Mouse (Mus musculus) forebrain, embryonic 10.5 days (tissue): ENCODE measurements around the gene Sema4c. TPM values are rescaled to one million over a fixed set of nuclear protein-coding genes. Genes with fewer than 3 reads are reported as not detected.

ENCODE experiments used
- DNase-seq: peaks from one replicate; pipeline ENCODE4 v3.0.0-alpha.2; 2017; ENCODE audit warnings: low spot score; ENCODE audit errors: extremely low spot score
- H3K27ac ChIP-seq: fragments of 300-500 bp; sonication (generic); 2 replicates; pipeline ENCODE4 v1.5.1; 2016; ENCODE audit warnings: mild to moderate bottlenecking
- H3K27me3 ChIP-seq: fragments of 300-500 bp; sonication (generic); 2 replicates; pipeline ENCODE4 v1.6.1; 2016; ENCODE audit warnings: mild to moderate bottlenecking; ENCODE audit not compliant: poor library complexity, severe bottlenecking
- H3K36me3 ChIP-seq: fragments of 300-500 bp; sonication (generic); replicated peaks from 2 replicates; pipeline ENCODE4 v1.6.1; 2016; ENCODE audit warnings: mild to moderate bottlenecking, moderate library complexity
- H3K4me1 ChIP-seq: fragments of 300-500 bp; sonication (generic); 2 replicates; pipeline ENCODE4 v1.6.1; 2016
- H3K4me3 ChIP-seq: fragments of 300-500 bp; sonication (generic); 2 replicates; pipeline ENCODE4 v1.5.1; 2016; ENCODE audit warnings: mild to moderate bottlenecking, moderate library complexity
- H3K9me3 ChIP-seq: fragments of 300-500 bp; sonication (generic); 2 replicates; pipeline ENCODE4 v1.6.1; 2016; ENCODE audit warnings: mild to moderate bottlenecking, moderate library complexity
- WGBS: fragments of 180-500 bp; shearing (Covaris S2); methylation state at CpG from one replicate; pipeline ENCODE4 v1.1.7; 2016; 5-methylcytosine and 5-hydroxymethylcytosine counted together
- microRNA-seq: library from miRNA; unstranded; fragments of <30 nt; microRNA quantifications from one replicate; pipeline ENCODE4, GENCODE M21; 2017
- polyA plus RNA-seq: library from polyadenylated mRNA; unstranded; fragments of >200 nt; fragmentation: Nextera tagmentation; extraction: Ambion mirVana; gene quantifications from 2 replicates; pipeline ENCODE4 v1.2.1, GENCODE M21; 2016

The Sema4c gene
- polyA plus RNA-seq, 1 experiment from 2014 or later, result 20.1 TPM

DNA sequence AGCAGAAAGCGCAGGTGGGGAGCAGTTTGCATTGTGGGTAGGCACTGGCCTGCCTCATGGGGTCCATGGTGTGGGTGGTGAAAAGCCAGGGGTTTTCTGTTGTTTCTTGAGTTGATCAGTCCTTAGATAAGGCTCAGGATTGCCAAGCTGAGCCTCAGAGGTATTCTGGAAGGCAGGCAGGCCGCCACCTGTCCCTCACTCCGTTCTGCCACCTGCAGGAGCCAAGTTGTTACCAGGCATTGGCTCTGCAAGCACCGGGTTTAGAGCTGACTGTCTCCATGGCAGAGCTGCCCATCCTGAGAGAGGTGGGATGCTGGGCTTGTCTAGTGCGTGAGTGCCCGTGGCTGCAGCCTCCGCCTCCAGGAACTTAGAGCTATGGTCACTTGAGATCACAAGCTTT lies 35.9 kb downstream of the Sema4c start:
- Histone ChIP-seq H3K27ac (no peak overlapping the region), H3K36me3 (peaks cover 100% of the 10 kb centered on the region), H3K4me3 (no peak overlapping the region), H3K27me3 (no peaks in the 10 kb centered on the region), H3K9me3 (no peaks in the 10 kb centered on the region), H3K4me1 (no peaks in the 10 kb centered on the region)
- no peak for DNase-seq
- 96% methylated on average over 7 of the region's 7 CpGs for WGBS

DNA sequence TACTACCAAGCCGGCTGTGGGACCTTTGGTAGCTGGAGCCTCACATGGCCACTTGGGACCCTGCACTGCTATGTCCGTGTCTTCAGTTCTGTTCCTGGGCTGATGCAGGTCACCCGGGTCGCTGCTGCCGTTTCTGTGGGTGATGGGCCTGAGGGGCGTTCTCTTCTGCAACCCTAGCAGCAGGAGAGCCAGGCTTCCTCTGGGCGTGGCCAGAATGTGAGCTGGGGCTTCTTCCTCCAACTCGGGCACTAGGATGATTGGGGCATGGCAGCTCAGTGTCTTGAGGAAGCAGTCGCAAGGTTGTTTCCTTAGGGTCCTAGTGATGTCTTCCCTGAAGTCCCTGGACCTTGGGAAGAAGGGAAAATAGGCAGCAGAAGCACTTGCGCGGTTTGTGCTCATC lies 38.5 kb downstream of the Sema4c start:
- 87% methylated on average over 11 of the region's 11 CpGs for WGBS
- DNase-seq, result no peak
- Histone ChIP-seq H3K4me1 (peaks cover 12% of the 10 kb centered on the region), H3K4me3 (no peak overlapping the region), H3K27me3 (no peaks in the 10 kb centered on the region), H3K9me3 (no peaks in the 10 kb centered on the region), H3K27ac (no peak overlapping the region), H3K36me3 (peaks cover 97% of the 10 kb centered on the region)

DNA sequence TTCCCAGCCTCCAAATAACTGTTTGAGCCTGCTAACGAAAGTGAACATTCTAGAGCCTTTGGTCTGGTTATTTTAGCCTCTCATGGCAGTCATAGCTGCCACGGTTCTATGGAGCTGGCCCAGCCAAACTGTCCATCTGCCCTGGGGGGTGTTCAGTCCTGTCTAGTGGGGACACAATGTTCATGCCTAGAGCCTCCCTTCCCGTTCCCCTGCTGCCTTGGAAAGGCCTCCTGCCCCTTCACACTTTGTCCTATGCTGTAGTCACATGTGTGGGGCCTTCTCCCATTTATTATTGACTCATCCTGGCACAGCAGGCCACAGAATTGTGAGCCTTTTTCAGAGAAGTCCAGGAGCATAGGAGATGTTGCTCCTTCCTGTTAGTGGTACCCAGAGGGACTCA lies 39.9 kb downstream of the Sema4c start:
- Histone ChIP-seq H3K4me1 (peaks cover 25% of the 10 kb centered on the region), H3K27me3 (no peaks in the 10 kb centered on the region), H3K4me3 (no peak overlapping the region), H3K27ac (no peak overlapping the region), H3K36me3 (peaks cover 91% of the 10 kb centered on the region), H3K9me3 (no peaks in the 10 kb centered on the region)
- 86% methylated on average over 3 of the region's 3 CpGs for WGBS
- DNase-seq, result no peak

DNA sequence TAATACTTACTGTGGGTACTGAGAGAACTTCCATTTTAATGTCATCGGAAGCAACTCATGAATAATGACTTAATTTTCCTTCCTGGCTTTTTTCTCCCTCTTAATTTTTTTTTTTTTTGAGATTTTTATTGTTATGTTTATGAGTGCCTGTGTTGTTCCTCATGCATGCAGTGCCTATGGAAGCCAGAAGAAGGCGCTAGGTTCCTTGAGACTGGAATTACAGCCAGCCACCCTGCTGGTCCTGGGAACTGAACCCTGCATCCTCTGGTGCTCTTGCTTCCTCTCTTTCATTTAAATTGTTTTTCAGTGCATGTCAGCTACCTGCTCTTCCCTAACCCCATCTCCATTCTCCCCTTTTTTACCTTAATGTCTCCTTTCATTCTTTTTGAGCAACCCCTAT lies 44.4 kb downstream of the Sema4c start:
- DNase-seq, result no peak
- peaks cover 37% of the 10 kb centered on the region for H3K4me1 ChIP-seq
- 36% methylated on average over 2 of the region's 2 CpGs for WGBS
- no peaks in the 10 kb centered on the region for H3K9me3 ChIP-seq
- peaks cover 46% of the 10 kb centered on the region for H3K36me3 ChIP-seq
- H3K27ac ChIP-seq, result no peak overlapping the region
- no peaks in the 10 kb centered on the region for H3K27me3 ChIP-seq
- H3K4me3 ChIP-seq, result peak overlapping the region; percentile 95

DNA sequence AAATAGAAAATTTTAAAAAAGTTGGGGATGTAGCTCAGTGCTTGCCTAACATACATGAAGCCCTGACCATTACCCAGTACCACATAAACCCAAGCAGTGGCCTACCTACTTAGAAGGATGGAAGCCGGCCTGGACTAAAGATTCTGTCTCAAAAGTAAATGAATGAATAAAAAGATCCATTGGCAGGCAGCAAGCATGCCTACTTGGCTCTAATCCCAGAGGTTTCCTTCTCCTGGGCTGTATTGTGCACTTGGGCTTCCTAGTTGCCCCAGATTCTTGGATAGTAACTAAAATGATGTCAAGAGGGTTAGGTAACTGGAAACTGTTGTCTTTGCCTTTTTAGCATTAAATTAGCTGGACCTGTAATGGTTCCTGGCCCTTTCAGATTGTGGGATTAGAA lies 44.8 kb downstream of the Sema4c start:
- H3K9me3 ChIP-seq, result no peaks in the 10 kb centered on the region
- peaks cover 37% of the 10 kb centered on the region for H3K4me1 ChIP-seq
- no peaks in the 10 kb centered on the region for H3K27me3 ChIP-seq
- 5% methylated on average over 1 of the region's 1 CpGs for WGBS
- peak overlapping the region; percentile 95 for H3K27ac ChIP-seq
- H3K36me3 ChIP-seq, result peaks cover 42% of the 10 kb centered on the region
- H3K4me3 ChIP-seq, result peak overlapping the region; percentile 95
- no peak for DNase-seq

DNA sequence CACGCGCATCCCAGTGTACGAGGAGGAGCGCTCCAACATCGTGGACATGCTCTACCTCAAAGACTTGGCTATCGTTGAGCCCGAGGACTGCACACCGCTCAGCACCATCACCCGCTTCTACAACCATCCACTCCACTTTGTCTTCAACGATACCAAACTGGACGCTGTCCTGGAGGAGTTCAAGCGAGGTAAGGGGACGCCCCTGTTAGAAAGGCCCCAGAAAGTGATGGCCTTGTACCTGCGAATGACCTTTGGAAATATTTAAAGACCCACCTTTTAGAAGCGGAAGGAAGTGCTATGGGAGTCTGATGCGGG lies 45.2 kb downstream of the Sema4c start:
- Histone ChIP-seq H3K27ac (peak overlapping the region; percentile 95), H3K36me3 (peaks cover 38% of the 10 kb centered on the region), H3K9me3 (no peaks in the 10 kb centered on the region), H3K4me1 (peaks cover 37% of the 10 kb centered on the region), H3K4me3 (peak overlapping the region; percentile 95), H3K27me3 (no peaks in the 10 kb centered on the region)
- no peak for DNase-seq
- WGBS, result 2% methylated on average over 16 of the region's 16 CpGs

DNA sequence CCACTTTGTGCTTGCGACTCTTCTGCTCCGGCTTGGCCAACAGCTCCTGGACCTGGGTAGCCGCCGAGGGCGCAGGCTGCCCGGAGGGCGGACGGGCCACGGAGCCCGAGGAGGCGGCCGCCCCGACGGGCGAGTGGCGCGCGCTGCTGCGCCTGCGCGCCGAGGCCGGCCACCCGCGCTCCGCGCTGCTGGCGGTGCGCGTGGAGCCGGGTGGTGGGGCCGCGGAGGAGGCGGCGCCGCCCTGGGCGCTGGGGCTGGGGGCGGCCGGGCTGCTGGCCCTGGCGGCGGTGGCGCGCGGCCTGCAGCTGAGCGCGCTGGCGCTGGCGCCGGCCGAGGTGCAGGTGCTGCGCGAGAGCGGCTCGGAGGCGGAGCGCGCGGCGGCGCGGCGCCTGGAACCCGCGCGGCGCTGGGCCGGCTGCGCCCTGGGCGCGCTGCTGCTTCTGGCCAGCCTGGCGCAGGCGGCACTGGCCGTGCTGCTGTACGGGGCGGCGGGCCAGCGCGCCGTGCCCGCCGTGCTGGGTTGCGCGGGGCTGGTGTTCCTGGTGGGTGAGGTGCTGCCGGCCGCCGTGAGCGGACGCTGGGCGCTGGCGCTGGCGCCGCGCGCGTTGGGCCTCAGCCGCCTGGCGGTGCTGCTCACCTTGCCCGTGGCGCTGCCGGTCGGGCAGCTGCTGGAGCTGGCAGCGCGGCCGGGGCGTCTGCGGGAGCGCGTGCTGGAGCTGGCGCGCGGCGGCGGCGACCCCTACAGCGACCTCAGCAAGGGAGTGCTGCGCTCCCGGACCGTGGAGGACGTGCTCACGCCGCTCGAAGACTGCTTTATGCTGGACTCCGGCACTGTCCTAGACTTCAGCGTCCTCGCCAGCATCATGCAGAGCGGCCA lies 45.8 kb downstream of the Sema4c start:
- Histone ChIP-seq H3K27me3 (no peaks in the 10 kb centered on the region), H3K27ac (peak overlapping the region; percentile 95), H3K36me3 (peaks cover 37% of the 10 kb centered on the region), H3K4me1 (peaks cover 37% of the 10 kb centered on the region), H3K4me3 (peak overlapping the region; percentile 95), H3K9me3 (no peaks in the 10 kb centered on the region)
- peak; percentile 47 for DNase-seq
- 5% methylated on average over 126 of the region's 126 CpGs for WGBS

DNA sequence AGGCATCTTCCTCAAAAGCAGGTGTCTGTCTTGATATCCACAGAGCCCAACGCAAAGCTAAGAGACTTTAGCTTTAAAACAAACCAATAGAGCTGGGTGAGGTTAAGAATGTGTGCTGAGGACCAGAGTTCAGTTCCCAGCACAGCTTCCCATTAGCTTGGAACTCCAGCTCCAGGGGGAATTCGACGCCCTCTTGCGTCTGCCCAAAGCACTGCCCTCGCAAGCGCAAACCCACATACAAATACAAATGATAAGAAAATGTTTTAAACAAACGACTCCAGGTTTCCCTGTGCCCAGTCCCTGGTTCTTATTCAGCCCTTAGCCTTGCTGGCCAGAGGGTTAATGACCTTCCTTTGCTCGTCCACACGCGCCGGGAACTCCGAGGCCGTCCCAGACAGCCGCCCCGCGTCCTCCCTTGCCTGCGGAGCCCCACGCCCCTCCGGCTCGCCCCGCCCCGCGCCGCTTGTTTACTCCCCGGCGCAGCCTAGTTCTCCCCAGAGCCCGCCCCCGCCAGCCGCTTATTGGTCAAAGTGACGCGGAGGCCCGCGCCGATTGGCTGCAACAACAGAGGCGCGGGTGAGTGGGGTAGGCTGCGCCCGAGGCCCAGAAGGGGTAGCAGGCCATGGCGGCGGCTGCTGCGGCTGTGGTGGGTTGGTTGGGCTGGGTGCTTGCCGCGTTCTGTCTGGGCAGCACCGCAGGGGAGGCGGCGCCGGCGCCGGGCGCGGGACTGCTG lies 46.7 kb downstream of the Sema4c start, which contains the start of gene Cnnm3:
Gene Cnnm3 (plus strand): TSS at position 579 of the 733 bp plus-strand sequence.
- Histone ChIP-seq H3K27ac (peak within 1 kb of the TSS; percentile 95), H3K4me3 (peak within 1 kb of the TSS; percentile 95), H3K27me3 (no peaks in the 10 kb centered on the region), H3K36me3 (peaks cover 35% of the 10 kb centered on the region), H3K4me1 (peaks cover 36% of the 10 kb centered on the region), H3K9me3 (no peaks in the 10 kb centered on the region)
- WGBS, result under 1% methylated on average over 51 of the region's 51 CpGs
- DNase-seq, result peak; percentile 100

DNA sequence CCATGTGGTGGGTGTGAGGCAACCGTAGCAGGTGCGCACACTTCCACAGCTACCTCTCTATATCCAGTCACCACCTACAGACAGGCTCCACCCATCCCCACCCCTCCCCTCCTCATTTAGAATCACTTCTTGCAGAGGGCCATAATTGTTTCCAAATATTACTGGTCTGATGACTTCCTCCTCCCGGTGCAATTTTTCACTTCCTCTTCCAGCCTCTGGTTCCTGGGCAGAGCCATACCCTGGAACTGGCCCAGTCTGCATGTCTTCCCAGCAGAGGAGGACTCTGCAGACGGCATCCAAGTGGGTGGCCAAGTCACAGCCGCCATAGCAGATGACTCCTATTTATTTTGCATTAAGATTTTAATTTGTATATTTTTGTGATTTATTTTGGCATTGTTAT lies 49.9 kb downstream of the Sema4c start:
- no peak overlapping the region for H3K27ac ChIP-seq
- no peak overlapping the region for H3K4me3 ChIP-seq
- WGBS, result 89% methylated on average over 5 of the region's 5 CpGs
- DNase-seq, result no peak
- peaks cover 12% of the 10 kb centered on the region for H3K4me1 ChIP-seq
- no peaks in the 10 kb centered on the region for H3K9me3 ChIP-seq
- peaks cover 22% of the 10 kb centered on the region for H3K36me3 ChIP-seq
- no peaks in the 10 kb centered on the region for H3K27me3 ChIP-seq

DNA sequence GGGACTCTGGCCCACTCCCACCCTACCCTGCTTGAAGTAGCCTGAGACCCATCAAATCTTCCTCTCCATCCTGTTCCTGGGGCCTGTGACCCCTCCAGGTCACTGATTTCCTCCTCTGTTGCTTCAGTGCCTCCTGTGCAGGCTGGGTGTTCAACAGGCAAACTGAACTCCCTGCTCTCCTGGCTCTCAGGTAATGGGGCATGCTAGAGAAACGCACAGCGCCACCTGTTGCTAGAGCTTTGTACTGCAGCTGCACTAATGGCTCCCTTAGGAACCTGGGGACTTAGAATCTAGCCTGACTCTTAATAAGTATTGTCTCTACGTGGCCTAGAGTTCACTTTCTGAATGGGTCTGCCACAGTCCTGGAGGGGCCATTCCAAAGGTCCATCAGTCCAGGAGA lies 56.9 kb downstream of the Sema4c start:
- peak; percentile 70 for DNase-seq
- Histone ChIP-seq H3K36me3 (peaks cover 41% of the 10 kb centered on the region), H3K4me1 (no peaks in the 10 kb centered on the region), H3K9me3 (no peaks in the 10 kb centered on the region), H3K4me3 (no peak overlapping the region), H3K27me3 (no peaks in the 10 kb centered on the region), H3K27ac (no peak overlapping the region)
- WGBS, result 11% methylated on average over 3 of the region's 3 CpGs

Small RNAs within 50 kb of the gene (microRNA-seq; reads per million reads assigned to microRNA genes)
- not detected for gene Gm47280

Other genes with a start within 250 kb of the Sema4c start
- gene Kansl3, start 189.2 kb downstream of the Sema4c start, polyA plus RNA-seq, result 50.6 TPM in 2 replicates
- gene Fer1l5, start 186.1 kb downstream of the Sema4c start, polyA plus RNA-seq, result 1.4 and 1.8 TPM in 2 replicates
- gene Lman2l, start 113.1 kb downstream of the Sema4c start, polyA plus RNA-seq, result 59.6 and 60.5 TPM in 2 replicates
- 14.5 and 15.5 TPM in 2 replicates for gene Cnnm4, start 86.7 kb downstream of the Sema4c start, polyA plus RNA-seq
- 2.9 and 3.0 TPM in 2 replicates for gene Cnnm3, start 46.5 kb downstream of the Sema4c start, polyA plus RNA-seq
- gene Ankrd23, start 21.5 kb downstream of the Sema4c start, polyA plus RNA-seq, result 15.3 and 16.5 TPM in 2 replicates
- not detected in 2 replicates for gene Gm42417, start 18.9 kb downstream of the Sema4c start, polyA plus RNA-seq
- 17.9 and 22.2 TPM in 2 replicates for gene Ankrd39, start 10.9 kb downstream of the Sema4c start, polyA plus RNA-seq
- 0.42 and 0.79 TPM in 2 replicates for gene Fam178b, start 124.8 kb upstream of the Sema4c start, polyA plus RNA-seq
- gene Cox5b, start 133.1 kb upstream of the Sema4c start, polyA plus RNA-seq, result 496 and 519 TPM in 2 replicates
- gene 4933424G06Rik, start 151.8 kb upstream of the Sema4c start, polyA plus RNA-seq, result not detected in 2 replicates
- gene Actr1b, start 156.1 kb upstream of the Sema4c start, polyA plus RNA-seq, result 136 and 141 TPM in 2 replicates
- 0.33 and 0.43 TPM in 2 replicates for gene Zap70, start 203.4 kb upstream of the Sema4c start, polyA plus RNA-seq